Mouse (Mus musculus) urinary bladder, adult 2 months (tissue): ENCODE measurements around the gene Gm34653. TPM values are rescaled to one million over a fixed set of nuclear protein-coding genes. Genes with fewer than 3 reads are reported as not detected.
"Not testable (repeated sequence)": the region's sequence is repeated elsewhere in the genome, so short reads cannot be mapped to it uniquely, and the experiment has no call there.

ENCODE experiments used
- DNase-seq: peaks from one replicate; pipeline ENCODE4 v3.0.0; 2022; ENCODE audit warnings: low spot score
- polyA plus RNA-seq: library from polyadenylated mRNA; depleted of rRNA; stranded (reverse); fragments of >200 nt; gene quantifications from 2 replicates; pipeline ENCODE4 v1.2.3, GENCODE M21; 2012

Gm34653 gene
- polyA plus RNA-seq, 1 experiment = 0.08 TPM

GRCm38 (mm10) chr2:34818492-34818891 lies 14.3 kb upstream of the Gm34653 start:
- no peak for DNase-seq

- DNase-seq = peak; percentile 83
These were observed 6.9 kb upstream of the Gm34653 start, which contains the start of gene Fbxw2 for GRCm38 (mm10) chr2:34825827-34826459. Gene Fbxw2 (minus strand): TSS chr2:34826311.

- DNase-seq = no peak
These were observed 6.2 kb upstream of the Gm34653 start for GRCm38 (mm10) chr2:34826460-34827231.

- DNase-seq = no peak
These were observed 5.2 kb upstream of the Gm34653 start for GRCm38 (mm10) chr2:34827591-34827990.

GRCm38 (mm10) chr2:34828026-34828425 lies 4.8 kb upstream of the Gm34653 start:
- no peak for DNase-seq

- DNase-seq = not testable (repeated sequence)
These were observed 2.7 kb upstream of the Gm34653 start for GRCm38 (mm10) chr2:34830066-34830465.

GRCm38 (mm10) chr2:34833624-34834023 lies 817 bp downstream of the Gm34653 start:
- no peak for DNase-seq

GRCm38 (mm10) chr2:34835669-34836068 lies 2.9 kb downstream of the Gm34653 start:
- DNase-seq = no peak

- not testable (repeated sequence) for DNase-seq
These were observed 7.3 kb downstream of the Gm34653 start for GRCm38 (mm10) chr2:34840143-34840542.

- DNase-seq = no peak
These were observed 8.9 kb downstream of the Gm34653 start for GRCm38 (mm10) chr2:34841706-34842105.

- DNase-seq = no peak
These were observed 10.6 kb downstream of the Gm34653 start for GRCm38 (mm10) chr2:34843211-34843939.

GRCm38 (mm10) chr2:34847702-34848101 lies 14.9 kb downstream of the Gm34653 start:
- no peak for DNase-seq

GRCm38 (mm10) chr2:34855265-34855664 lies 22.5 kb downstream of the Gm34653 start:
- no peak for DNase-seq

- no peak for DNase-seq
These were observed 24.9 kb downstream of the Gm34653 start for GRCm38 (mm10) chr2:34857728-34858127.

GRCm38 (mm10) chr2:34869680-34870079 lies 36.9 kb downstream of the Gm34653 start:
- no peak for DNase-seq

GRCm38 (mm10) chr2:34870520-34871474 lies 38.0 kb downstream of the Gm34653 start:
- peak; percentile 87 for DNase-seq

- DNase-seq = no peak
These were observed 41.5 kb downstream of the Gm34653 start, which contains the start of gene Cutal for GRCm38 (mm10) chr2:34874271-34874670. Gene Cutal (plus strand): TSS chr2:34874396.

- DNase-seq = no peak
These were observed 42.1 kb downstream of the Gm34653 start, which contains the start of gene Psmd5 for GRCm38 (mm10) chr2:34874816-34875345. Gene Psmd5 (minus strand): TSS chr2:34874968.

GRCm38 (mm10) chr2:34880054-34880453 lies 47.2 kb downstream of the Gm34653 start:
- DNase-seq = no peak

GRCm38 (mm10) chr2:34882757-34883156 lies 50.0 kb downstream of the Gm34653 start:
- DNase-seq = no peak

- DNase-seq = no peak
These were observed 50.4 kb downstream of the Gm34653 start for GRCm38 (mm10) chr2:34883190-34883589.
